Comparison of ENCODE assay signal across 8 mouse cellular contexts in the genomic region with DNA sequence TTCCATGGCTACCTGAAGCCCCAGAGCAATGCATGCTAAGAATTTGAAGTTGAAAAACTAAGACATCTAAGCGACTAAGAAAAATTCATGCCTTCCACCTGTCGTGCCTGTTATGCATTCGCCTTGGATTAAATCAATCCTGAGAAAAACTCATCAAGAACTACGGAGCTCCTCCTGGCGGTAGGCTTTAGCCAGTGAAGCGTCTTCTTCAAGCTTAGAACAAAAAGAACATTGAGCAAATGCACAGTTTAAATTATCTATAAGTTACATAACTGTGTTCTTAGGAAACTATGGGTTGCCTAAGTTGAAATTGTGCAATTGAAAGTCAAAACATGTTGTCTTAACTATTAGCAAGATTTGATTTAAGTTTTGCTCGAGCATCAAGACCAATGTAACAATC.
A peak's percentile ranks its signal among the peaks of the same experiment; 100 is the strongest.
DNase-seq lines count a peak whose midpoint lies in the region; ATAC-seq lines count a peak whose summit lies in the region.
"Had no signal": no experiment of that assay in that cellular context is flagged by ENCODE, and none has a peak within 500 bp of the region (broad histone marks: within the 10 kb centered on the region; RNA-seq: fewer than 3 reads in every experiment).

No protein-coding gene starts in this region.

- no peaks in the 10 kb centered on the region for H3K9me3 ChIP-seq in midbrain, embryonic 11.5 days (ENCODE audit: control insufficient read depth, low read length)
- no peaks in the 10 kb centered on the region for H3K9me3 ChIP-seq in midbrain, embryonic 13.5 days
- H3K9me3 ChIP-seq in embryonic facial prominence, embryonic 14.5 days (ENCODE audit: control insufficient read depth, low read length) = no peaks in the 10 kb centered on the region
- H3K9me3 ChIP-seq: embryonic facial prominence, embryonic 12.5 days had no signal

- no peak overlapping the region for H3K4me3 ChIP-seq in midbrain, embryonic 11.5 days (ENCODE audit: low read depth, low read length)
- no peak overlapping the region for H3K4me3 ChIP-seq in midbrain, embryonic 13.5 days (replicated peaks)
- no peak overlapping the region for H3K4me3 ChIP-seq in embryonic facial prominence, embryonic 14.5 days (ENCODE audit: low read depth, low read length)
- H3K4me3 ChIP-seq: embryonic facial prominence, embryonic 12.5 days had no signal

- no peaks in the 10 kb centered on the region for H3K36me3 ChIP-seq in midbrain, embryonic 11.5 days (ENCODE audit: control insufficient read depth, insufficient read depth, low read length)
- H3K36me3 ChIP-seq in midbrain, embryonic 13.5 days = no peaks in the 10 kb centered on the region
- no peaks in the 10 kb centered on the region for H3K36me3 ChIP-seq in embryonic facial prominence, embryonic 14.5 days (ENCODE audit: control insufficient read depth, insufficient read depth, low read length)
- H3K36me3 ChIP-seq: embryonic facial prominence, embryonic 12.5 days had no signal

- no peaks in the 10 kb centered on the region for H3K4me1 ChIP-seq in midbrain, embryonic 11.5 days (ENCODE audit: control insufficient read depth, insufficient read depth, low read length)
- no peaks in the 10 kb centered on the region for H3K4me1 ChIP-seq in midbrain, embryonic 13.5 days (replicated peaks)
- no peaks in the 10 kb centered on the region for H3K4me1 ChIP-seq in embryonic facial prominence, embryonic 14.5 days (ENCODE audit: control insufficient read depth, insufficient read depth, low read length)

- no peak overlapping the region for H3K27ac ChIP-seq in midbrain, embryonic 11.5 days (ENCODE audit: low read depth, low read length)
- no peak overlapping the region for H3K27ac ChIP-seq in midbrain, embryonic 13.5 days
- H3K27ac ChIP-seq in embryonic facial prominence, embryonic 14.5 days (replicated peaks; ENCODE audit: low read depth, low read length) = no peak overlapping the region
- H3K27ac ChIP-seq: embryonic facial prominence, embryonic 12.5 days had no signal

- no peak overlapping the region for H3K9ac ChIP-seq in midbrain, embryonic 11.5 days (ENCODE audit: low read length)
- H3K9ac ChIP-seq in midbrain, embryonic 13.5 days (replicated peaks) = no peak overlapping the region
- no peak overlapping the region for H3K9ac ChIP-seq in embryonic facial prominence, embryonic 14.5 days (ENCODE audit: low read depth, low read length)
- H3K9ac ChIP-seq: embryonic facial prominence, embryonic 12.5 days had no signal

- no peak for DNase-seq in midbrain, embryonic 11.5 days (ENCODE audit: low spot score, missing footprints)
- DNase-seq in cerebellum, adult 11-12 months = peak; percentile 1
- peak; percentile 82 for DNase-seq in embryonic facial prominence, embryonic 14.5 days (ENCODE audit: low spot score)
- peak; percentile 32 to 63 for DNase-seq in layer of hippocampus, adult 8-10 months (ENCODE audit: low spot score in 2 of 2)
- DNase-seq in retina, postnatal 1 day = peak; percentile 64
- DNase-seq in T-cell, adult 2 months (ENCODE audit: low spot score) = no peak

- no peak overlapping the region for H3K4me2 ChIP-seq in midbrain, embryonic 11.5 days
- H3K4me2 ChIP-seq in midbrain, embryonic 13.5 days (replicated peaks) = no peak overlapping the region
- H3K4me2 ChIP-seq in embryonic facial prominence, embryonic 14.5 days (ENCODE audit: low read depth, low read length) = no peak overlapping the region
- H3K4me2 ChIP-seq: embryonic facial prominence, embryonic 12.5 days had no signal

- ATAC-seq in midbrain, embryonic 11.5 days (ENCODE audit: low FRiP score) = peak; percentile 57; the same call in 1 of the 2 replicates
- no peak for ATAC-seq in midbrain, embryonic 13.5 days
- no peak for ATAC-seq in embryonic facial prominence, embryonic 14.5 days (ENCODE audit: low read depth)

- no peaks in the 10 kb centered on the region for H3K27me3 ChIP-seq in midbrain, embryonic 11.5 days (ENCODE audit: control insufficient read depth, insufficient read depth, low read length)
- H3K27me3 ChIP-seq in midbrain, embryonic 13.5 days = no peaks in the 10 kb centered on the region
- no peaks in the 10 kb centered on the region for H3K27me3 ChIP-seq in embryonic facial prominence, embryonic 14.5 days (replicated peaks; ENCODE audit: control insufficient read depth, insufficient read depth, low read length)
- H3K27me3 ChIP-seq: embryonic facial prominence, embryonic 12.5 days had no signal

- WGBS in midbrain, embryonic 11.5 days = 22% methylated on average over 7 of the region's 7 CpGs
- WGBS in midbrain, embryonic 13.5 days = 18% methylated on average over 7 of the region's 7 CpGs
- WGBS in embryonic facial prominence, embryonic 14.5 days = 15% methylated on average over 7 of the region's 7 CpGs

Comparison
In these comparisons a context has a peak if more than half of its experiments do, and no peak if none do; other contexts are left out.
1. DNase-seq: peak in cerebellum, adult 11-12 months (single experiment), embryonic facial prominence, embryonic 14.5 days (single experiment), layer of hippocampus, adult 8-10 months (2 of 2) and retina, postnatal 1 day (single experiment); none in midbrain, embryonic 11.5 days (single experiment) and T-cell, adult 2 months (single experiment).